Mouse (Mus musculus): ENCODE measurements around the gene Zfp740.
"Not testable (repeated sequence)": the region's sequence is repeated elsewhere in the genome, so short reads cannot be mapped to it uniquely, and the experiment has no call there.

Zfp740 gene

DNA sequence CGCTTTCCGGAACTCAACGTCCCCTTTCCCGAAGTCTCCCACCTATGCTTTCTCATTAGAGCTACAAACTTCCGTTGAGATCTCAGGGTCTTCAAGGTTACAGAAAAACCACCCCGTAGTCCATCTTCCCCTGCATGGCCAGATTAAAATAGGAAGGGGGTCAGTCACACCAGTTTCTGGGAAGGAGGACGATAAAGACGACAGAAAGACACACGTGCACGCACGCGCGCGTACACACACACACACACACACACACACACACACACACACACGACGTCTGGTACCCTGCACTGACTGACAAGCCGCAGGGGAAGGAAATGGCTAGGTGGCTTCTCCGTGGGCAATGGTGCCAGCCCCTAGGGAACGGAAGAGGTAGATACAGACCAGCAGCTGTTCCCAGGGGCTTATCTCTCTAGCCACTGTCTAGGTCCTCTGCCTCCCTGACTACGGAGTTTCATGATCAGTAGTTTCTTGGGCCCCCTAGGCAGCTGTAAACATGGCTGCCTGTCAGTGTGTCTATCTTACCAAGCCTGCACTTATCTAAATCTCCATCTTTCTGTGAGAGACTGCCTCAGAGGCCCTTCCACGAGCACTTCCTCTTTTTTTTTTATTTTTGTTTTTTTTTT is 22.1 kb downstream of the Zfp740 start:
- peak; percentile 71 to 78 for DNase-seq (ENCODE audit: low read depth in 2 of 2, low spot score in 2 of 2)

DNA sequence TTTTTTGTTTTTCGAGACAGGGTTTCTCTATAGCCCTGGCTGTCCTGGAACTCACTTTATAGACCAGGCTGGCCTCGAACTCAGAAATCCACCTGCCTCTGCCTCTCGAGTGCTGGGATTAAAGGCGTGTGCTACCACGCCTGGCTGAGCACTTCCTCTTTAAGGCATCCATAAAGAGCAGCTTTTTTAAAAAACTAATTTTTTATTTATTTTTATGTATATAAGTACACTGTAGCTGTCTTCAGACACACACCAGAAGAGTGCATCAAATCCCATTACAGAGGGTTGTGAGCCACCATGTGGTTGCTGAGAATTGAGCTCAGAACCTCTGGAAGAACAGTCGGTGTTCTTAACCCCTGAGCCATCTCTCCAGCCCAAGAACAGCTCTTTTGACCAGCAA is 22.6 kb downstream of the Zfp740 start:
- DNase-seq (ENCODE audit: low read depth in 2 of 2, low spot score in 2 of 2) = not testable (repeated sequence)

DNA sequence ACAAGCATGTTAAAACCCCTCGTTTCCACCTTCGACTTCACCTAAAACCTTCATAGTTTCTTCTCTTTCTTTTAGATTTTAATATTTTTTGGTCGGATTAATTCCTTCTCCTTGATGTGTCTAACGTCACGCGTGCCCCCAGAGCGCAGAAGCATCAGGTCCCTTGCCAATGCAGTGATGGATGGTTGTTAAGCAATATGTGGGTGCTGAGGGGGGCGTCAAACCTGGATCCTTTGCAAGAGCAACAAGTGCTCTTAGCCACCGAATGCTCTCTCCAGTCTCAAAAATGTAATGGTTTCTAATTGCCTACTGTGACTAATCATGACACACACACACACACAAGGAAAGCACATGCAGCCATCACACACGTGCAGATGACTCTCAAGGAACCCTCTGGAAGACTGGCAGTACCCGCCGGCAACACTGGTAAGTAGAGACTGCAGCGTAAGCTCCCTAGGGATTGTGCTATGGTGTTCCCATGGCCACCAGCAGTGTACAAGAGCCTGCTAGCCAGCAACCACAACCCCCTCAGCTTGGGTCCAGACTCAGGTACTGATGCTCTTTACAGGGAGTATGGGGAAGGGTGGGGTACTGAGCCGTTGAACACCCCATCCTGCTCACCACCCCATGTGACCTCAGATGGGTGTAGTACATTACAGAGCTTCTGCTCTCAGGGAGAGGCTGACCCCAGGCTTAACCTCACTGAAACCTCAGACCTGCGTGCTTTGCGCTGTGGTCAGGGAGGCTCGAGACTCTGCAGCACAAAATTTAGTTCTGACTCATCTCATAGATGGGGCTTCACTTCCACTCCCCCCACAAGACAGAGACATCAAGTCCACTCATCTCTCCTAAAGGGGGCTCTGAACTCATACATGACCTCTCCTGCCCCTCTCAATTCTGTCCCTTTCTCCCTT is 27.6 kb downstream of the Zfp740 start:
- DNase-seq (ENCODE audit: low read depth in 2 of 2, low spot score in 2 of 2) = peak in 1 of 2 experiments; percentile 50

DNA sequence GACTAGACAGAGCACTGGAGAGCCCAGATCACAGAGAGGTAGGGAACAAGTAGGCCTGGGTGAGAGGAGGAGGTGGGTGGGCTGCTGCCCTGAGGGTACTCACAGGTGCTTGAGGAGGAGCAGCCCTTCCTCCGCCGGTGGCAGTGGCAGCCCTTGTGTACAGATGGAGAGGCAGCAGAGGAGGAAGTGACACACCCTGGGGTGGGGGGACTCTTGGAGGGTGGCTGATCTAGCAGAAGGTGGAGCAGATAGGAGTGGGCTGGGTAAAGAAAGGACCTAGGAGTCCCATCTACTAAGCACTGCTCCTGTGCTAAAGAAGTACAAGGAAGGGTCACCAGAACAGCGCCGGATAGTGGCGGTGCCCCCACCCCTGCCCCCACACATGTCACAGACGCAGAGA is 28.7 kb downstream of the Zfp740 start, which contains the start of gene Itgb7:
Itgb7 (minus strand) TSS at position 197 of the 400 bp plus-strand sequence.
- DNase-seq (ENCODE audit: low read depth in 2 of 2, low spot score in 2 of 2) = peak; percentile 41 to 46

DNA sequence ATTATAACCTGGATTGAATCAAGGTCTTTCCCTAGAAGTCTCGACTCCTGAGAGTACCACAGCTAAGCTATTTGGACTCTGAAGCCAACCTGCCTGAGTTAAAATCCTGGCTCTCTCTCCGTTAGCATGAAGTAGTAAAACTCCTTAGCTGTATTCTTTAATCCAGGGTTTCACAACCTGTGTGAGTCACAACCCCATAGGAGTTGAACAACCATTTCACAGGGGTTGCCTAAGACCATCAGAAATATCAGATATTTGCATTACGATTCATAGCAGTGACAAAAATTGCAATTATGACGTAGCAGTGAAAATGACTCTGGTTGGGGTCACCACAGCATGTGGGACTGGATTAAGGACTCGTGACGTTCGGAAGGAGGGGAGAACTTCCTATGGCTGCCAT is 29.7 kb downstream of the Zfp740 start:
- DNase-seq (ENCODE audit: low read depth in 2 of 2, low spot score in 2 of 2) = no peak

DNA sequence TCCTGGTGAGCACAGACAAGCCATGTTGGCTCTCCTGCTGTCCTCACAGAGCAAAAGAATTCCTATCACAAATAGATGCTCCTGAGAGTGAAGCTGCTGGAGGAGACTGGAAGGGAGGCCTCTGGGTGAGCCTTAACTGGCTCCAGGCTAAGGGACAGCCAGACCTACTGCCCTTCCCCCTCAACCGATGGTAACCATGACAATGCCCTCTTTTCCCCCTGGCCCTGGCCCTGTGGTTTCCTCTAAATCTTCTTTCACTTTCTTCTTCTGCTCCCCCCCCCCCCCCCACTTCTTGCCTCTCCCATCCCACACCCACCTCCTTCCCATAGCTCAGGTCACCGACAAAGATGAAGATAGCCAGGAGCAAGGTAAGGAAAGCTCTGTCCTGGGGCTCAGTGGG is 30.8 kb downstream of the Zfp740 start:
- no peak for DNase-seq (ENCODE audit: low read depth in 2 of 2, low spot score in 2 of 2)

DNA sequence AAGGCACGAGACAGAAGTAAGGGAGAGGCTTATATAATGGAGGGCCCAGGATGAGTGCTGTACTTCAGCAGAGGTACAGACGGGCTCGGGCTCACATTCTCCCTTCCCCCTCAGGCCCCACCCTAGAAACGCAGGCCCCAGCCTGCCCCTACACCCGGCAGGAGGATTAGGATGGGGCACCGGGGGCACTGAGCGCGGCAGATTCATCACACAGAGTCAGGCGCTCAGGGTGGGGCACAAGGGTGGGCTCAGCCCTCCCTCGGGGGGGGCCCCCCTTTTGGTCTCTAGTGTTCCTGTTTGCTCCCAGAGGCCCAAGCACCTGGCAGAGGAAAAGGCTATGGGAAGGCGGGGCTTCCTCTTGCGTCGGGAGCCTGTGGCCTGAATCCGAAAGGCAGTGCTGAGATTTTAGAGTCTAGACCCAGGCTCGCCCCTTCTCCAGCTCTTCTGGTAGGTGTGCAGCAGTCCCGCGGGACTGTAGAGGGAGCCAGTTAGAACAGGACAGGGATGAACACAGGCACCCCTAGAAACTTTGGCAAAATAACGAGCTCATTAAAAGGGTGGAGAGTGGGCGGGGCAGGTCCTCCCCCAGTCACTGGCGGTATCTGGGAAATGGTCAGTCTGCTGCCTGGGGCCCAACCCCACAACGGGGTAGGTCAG is 32.5 kb downstream of the Zfp740 start:
- DNase-seq (ENCODE audit: low read depth in 2 of 2, low spot score in 2 of 2) = peak in 1 of 2 experiments; percentile 26

DNA sequence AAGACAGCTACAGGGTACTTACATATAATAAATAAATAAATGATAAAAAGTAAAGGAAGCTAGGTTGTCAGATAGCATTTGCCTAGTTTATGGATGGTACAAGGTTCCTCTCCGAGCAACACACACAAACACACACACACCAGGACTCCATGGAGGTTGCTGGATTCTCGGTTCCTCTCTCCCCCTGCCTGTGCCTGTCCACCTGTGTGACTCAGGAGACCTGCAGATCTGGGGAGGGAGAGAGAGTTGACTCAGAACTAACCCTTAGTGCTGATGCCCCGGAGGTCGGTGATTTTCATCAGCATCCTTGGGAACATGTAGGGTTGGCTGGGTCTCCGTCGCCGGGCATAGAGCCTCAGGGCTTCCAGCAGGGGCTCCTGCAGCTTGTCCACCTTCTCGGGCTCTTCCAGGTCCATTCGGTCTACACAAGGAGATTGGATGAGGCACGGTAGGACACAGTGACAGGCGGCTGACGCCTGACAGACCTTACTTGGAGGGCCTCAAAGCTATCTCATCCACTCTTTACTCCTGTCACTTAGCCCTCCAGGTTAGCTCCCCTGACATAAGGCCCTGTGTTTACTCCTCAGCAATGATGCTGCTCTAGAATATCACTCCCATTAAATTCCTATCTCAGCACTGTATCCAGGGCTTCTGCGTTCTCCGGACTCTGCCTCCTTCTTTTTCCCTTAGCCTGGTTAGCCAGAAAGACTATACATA is 35.7 kb downstream of the Zfp740 start:
- no peak for DNase-seq (ENCODE audit: low read depth in 2 of 2, low spot score in 2 of 2)

DNA sequence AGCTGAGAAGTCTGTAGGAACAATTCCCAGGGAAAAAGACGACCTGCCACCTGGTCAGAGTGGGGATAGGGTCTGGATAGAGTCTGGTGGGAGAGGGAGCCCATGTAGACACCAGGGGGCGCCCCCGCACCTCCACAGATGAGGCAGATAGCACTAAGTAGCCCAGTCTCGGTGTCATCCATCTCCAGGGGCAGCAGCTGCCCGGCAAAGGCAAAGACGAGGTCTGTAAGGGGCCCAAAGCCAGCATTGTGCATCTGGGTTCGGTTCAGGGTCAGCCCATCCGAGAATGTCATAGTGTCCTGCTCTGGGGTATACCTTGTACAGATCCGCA is 36.2 kb downstream of the Zfp740 start:
- peak; percentile 80 to 82 for DNase-seq (ENCODE audit: low read depth in 2 of 2, low spot score in 2 of 2)

DNA sequence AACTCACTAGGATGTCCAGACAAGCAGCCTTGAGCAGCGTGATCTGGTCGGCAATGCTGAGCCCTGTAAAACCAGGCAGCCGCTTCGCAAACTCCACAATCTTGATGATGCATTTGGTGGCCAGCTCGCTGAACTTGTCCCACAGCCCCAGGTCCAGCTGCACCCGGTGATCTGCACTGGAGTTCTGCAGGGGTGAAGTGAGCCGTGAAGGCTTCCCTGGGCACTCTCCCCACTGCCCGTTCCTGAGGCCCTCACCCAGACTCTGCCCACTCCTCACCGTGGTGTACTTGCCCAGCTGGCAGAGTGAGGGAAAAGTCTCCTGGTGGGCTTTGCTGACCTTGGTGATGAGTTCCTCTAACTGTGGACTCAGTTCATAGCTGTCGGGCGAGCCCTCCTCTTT is 36.8 kb downstream of the Zfp740 start:
- DNase-seq (ENCODE audit: low read depth in 2 of 2, low spot score in 2 of 2) = no peak

DNA sequence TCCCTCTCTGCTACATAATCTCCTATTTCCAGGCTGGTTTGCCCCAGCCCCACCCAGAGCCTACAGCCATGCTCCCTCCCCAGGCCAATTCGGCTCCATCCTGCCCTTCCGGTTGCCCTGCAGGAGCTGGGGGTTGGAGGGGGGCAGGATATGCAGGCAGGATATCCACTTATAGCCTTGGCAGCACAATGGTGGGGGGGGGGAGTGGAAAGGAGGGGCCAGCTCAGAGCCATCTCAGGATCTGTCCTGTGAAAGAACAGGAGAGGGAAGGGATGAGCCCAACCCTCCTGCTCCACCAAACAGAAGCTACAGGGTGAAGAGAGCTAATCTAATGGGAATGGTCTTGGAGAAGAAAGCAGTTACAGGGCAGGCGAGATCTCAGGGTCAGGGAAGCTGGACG is 37.6 kb downstream of the Zfp740 start:
- no peak for DNase-seq (ENCODE audit: low read depth in 2 of 2, low spot score in 2 of 2)

DNA sequence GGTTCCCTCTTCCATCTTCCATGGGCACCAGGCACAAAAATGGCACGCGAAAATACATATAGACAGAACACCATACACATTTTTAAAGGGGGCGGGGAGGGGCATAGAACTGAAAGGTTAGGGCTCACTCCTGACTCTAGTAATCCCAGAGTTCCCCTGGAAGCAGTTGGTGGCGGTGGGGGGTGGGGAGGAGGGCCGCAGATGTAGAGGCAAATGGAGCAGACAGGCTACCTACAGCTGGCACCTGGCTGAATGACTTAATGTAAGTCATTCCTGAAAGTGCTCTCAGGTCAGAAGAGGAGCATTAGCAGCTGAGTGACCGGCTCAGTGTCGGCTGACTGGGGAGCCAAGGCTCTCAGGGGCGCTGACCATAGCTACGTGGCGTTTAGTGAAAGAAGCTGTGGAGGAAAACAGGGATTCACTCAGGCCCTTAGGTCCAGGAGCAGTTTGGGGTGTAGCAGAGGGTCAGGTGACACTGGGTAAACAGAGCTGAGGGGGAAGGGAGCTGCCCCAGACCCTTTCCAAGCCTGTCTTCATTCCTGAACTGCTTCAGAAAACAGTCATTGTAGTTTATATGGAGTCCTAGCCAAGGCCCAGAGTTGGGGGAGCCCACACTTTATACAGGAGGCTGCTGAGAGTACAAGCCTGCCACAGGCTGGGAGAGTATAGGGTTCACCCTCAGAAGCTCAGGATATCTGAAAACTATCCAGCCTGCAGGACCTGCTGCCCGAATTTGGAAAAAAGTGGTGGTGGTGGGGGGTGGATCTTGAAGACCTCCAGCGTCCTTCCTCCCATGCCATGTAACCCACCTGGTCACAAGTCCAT is 39.6 kb downstream of the Zfp740 start:
- DNase-seq (ENCODE audit: low read depth in 2 of 2, low spot score in 2 of 2) = no peak

DNA sequence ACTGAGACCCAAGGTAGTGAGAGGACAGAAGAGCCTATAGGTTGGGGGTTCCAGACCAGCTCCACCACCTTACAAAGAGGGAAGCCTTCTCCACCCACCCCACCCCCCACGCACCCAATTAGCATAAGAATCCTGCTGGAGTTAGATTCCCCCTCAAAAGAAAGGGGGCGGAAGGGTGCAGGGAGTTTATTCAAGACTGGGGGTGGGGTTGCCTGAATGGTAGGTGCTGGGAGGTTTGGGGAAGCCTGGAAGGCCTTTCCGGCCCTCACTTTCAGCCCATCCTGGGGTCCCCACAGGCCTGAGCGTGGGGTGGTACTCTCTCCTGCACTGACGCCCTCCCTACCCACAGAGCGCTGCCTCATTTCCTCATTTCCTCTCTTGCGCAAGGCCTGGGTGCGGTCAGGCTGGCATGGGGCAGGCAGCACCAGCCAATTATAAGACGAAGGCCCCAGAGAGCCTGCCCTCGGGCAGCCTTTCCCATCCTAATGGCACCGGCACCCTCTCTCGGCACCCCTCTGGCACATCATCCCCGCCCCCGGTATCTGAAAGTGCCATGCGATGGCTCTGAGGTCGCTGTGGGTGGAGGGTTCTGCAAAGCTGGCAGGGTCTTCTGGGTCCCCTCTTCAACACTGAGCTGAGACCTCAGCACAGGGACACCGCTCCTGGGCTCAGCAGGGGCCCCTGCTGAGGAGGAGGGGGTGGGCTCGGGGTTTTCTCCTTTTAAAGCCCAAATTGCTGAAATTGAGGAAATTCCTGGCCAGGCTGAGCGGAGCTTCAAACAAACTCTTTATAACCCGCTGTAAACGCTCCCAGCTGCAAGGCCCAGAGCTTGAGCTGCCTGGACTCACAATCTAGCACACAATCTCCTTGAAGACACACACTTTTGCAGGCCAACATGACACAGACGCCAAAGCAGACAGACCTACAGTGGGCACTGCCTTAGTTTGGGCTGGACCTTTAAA is 40.5 kb downstream of the Zfp740 start:
- no peak for DNase-seq (ENCODE audit: low read depth in 2 of 2, low spot score in 2 of 2)

DNA sequence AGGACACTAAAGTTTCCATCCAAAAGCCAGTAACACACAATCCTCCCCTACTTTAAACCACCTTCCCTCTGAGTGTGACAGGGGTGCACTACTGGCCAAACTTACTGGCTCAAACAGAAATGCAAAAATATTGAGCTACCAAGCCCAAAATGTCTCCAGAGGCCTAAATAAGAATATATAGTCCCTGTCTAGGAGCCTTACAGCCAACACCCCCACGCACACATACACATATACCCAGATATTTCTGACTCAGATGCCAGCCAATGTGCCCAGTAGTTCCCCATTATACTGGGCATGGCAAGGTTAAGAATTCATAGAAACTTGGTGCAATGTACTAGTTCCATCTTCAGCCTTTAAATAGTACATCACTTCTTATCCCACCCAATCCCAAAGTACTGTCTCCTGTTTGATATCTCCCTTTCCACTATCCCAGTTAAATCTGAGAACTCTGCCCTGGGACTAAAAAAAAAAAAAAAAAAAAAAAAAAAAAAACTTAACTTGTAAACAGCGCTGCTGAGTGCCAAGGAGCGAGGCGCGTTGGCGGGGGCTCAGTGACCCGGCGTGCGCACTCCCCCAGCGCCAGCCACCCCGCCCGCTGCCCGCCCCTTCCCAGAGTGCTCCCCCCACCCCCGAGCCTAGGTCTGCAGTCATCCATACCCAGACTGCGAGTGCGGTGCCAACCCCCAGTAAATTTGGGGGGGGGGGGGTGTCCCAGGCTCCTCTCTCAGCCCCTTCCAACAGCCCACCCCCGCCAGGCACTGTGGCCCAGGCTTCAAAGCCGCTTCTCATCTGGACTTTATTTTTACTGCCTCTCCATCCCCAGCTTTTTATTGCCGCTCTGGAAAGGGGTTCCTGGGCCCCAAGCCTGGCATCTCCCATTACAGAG is 41.5 kb downstream of the Zfp740 start:
- no peak for DNase-seq (ENCODE audit: low read depth in 2 of 2, low spot score in 2 of 2)

DNA sequence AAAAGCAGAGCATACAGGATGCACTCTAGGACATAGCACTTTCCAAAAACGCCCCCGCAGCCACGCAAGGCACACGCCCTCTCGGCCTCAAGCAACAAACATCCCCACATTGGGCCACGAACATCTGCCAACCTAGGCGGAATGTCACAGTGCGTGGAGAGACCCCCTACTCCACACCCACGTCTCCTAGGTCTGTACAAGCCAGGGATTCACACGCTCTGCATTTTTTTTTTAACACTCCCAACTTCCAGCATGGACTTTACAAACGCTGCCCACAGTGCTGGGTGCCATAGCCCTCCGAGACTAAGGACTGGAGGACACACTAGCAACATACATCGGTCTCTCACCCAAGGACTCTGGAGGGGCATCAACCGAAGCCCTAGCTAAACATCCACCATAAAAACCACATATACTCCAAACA is 42.4 kb downstream of the Zfp740 start:
- no peak for DNase-seq (ENCODE audit: low read depth in 2 of 2, low spot score in 2 of 2)

DNA sequence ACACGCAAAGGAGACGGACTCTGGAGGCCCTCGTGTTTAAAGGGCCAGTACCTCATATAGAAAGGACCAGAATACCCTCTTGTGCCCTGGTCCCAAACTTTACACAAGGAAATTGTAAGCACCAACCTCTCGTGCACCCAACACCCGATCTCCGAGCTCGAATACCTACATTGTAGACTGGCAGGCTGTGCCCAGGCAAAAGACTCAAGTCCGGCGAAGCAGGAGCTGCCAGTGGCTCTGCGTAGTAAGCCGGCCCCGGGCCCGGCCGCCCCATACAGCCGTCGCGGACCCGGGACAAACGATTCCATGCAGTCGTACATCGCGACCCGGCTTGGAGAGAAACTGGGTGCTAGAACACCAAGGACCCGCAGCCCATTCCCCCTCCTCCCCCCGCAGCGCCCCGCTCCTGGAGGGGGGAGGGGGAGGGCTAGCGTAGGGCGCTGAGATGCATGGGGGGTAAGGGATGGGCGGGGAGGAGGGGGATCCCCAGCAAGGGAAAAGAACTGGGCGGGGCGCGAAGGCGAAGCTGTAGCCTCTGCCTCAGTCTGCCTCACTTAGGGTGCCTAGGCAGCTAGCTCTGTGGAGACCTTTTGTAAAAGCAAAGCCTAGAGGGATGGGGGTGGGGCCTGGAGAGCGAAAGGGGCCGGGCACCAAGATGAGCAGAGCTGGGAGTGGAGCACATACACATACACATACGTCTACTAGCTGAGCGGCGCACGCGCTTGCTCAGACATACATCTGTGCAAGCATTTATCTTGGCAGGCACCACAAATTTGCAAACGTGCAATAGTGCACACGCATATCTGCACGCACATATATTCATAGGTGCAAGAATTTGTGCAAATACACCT is 43.1 kb downstream of the Zfp740 start:
- peak; percentile 74 to 77 for DNase-seq (ENCODE audit: low read depth in 2 of 2, low spot score in 2 of 2)

DNA sequence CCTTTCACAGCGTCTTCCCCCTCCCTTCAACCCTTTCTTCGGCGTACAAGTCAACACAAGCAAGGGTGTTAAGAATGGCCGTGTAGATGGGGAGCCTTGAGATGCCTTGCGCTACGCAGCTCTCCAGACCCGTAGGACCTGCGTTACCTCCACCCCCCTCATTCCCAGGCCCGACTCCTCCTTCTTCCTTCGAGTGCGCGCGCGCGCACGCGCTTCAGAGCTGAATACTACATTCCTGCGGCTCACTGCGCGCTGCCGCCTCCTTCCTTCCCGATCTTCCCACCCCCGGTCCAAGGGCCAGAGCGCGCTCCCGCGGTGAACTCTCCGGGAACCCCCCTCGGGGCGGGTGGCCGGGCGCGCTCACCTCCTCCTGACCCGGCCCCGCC is 43.8 kb downstream of the Zfp740 start:
- DNase-seq (ENCODE audit: low read depth in 2 of 2, low spot score in 2 of 2) = peak; percentile 62 to 78
